Mouse (Mus musculus): Measurements from ENCODE around the gene Fto. TPM values are rescaled to one million over a fixed set of nuclear protein-coding genes. Genes with fewer than 3 reads are reported as not detected.

Fto gene
- total RNA-seq, 2 experiments from 2014 or later = 81.2 to 87.6 TPM

Other genes starting within 250 kb of the Fto start
- 10 to 100 TPM; 35.9 to 41.8 TPM for gene Rbl2, start 243.5 kb upstream of the Fto start, total RNA-seq (2021)
- gene Aktip, start 113.5 kb upstream of the Fto start, total RNA-seq (2021) = 10 to 100 TPM; 58.7 to 71.0 TPM
- gene Rpgrip1l, start 263 bp upstream of the Fto start, total RNA-seq (2021) = 1 to 10 TPM; 1.8 to 4.6 TPM